Mouse (Mus musculus) layer of hippocampus, adult 11-12 months (tissue): Measurements from ENCODE around the gene Tac1.
"Not testable (repeated sequence)": the region's sequence is repeated elsewhere in the genome, so short reads cannot be mapped to it uniquely, and the experiment has no call there.

ENCODE experiments used
- DNase-seq: peaks from one replicate; pipeline ENCODE4 v3.0.0; 2022; ENCODE audit warnings: low spot score

The Tac1 gene

DNA sequence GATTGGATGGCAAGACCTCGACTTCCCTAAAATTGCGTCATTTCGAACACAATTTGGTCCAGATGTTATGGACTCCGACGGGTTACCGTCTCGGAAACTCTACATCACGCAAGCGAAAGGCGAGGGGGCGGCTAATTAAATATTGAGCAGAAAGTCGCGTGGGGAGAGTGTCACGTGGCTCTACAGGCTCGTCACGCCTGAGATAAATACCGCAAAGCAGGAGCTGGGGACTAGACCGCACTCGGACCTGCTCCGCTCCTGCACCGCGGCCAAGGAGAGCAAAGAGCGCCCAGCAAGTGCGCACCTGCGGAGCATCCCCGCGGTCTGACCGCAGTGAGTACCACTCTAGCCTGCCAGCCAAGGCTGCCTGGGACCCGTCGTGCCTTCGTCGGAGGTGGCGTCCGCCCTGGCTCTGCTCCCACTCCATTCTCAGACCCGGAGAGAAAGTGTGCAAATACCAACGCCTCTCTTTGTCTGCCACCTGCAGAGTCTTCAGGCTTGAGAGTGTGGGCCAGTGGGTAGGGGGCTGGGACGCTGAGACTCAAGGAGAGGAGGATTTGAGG lies at the start of gene Tac1:
Gene Tac1 (plus strand): TSS at position 51 of the 563 bp plus-strand sequence.
- no peak for DNase-seq

DNA sequence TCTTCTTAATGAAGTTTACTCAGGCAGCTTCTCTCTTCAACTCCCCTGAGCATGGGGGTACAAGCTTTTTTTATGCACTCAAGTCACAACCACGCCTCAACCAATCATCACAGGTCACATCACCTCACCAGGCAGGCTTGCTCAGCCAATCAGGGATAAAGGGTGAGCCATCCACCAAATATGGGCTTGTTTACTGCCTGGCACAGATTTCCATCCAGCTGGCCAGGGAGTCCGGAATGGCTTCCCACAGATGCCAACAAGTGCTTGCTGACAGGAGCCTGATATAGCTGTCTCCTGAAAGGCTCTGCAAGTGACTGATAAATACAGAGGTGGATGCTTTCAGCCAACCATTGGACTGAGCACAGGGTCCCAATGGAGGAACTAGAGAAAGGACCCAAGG lies 11.2 kb upstream of the Tac1 start:
- DNase-seq: not testable (repeated sequence)

DNA sequence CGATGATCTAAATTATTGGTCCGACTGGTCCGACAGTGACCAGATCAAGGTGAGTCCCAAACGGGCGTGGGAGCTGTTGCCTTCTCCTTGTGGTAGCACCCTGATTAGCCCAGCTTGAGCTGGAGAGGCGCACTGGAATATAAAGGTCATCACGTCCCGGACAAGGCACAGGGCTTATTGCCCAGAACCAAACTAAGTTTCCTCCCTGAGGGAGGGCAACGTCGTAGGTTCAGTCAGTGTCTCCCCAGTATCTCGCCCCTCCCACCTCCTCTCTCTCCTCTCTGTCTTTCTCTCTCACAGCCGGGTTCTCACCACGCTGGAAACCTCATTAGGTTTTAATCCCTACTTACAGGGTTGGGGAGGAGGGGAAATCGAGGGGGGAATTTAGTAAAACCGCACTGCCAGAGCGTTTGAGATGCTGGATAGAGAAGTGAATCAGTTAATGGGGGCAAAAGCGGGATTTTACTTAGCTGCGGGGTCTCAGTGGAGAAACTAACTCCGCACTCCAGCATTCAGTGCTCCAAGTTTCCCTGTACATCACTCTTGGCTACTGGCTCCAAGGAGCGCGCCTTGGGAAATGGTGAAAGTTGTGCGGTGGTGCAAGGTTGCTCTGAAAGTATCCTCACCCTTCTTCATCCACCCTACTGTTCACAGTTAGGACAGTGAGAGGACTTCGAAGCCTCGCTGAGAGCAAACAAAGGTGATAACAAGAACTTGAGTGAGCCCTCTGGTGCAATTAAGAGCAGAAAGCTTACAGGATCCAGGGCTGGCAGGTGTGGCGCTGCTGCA lies 1.2 kb downstream of the Tac1 start:
- DNase-seq: no peak

DNA sequence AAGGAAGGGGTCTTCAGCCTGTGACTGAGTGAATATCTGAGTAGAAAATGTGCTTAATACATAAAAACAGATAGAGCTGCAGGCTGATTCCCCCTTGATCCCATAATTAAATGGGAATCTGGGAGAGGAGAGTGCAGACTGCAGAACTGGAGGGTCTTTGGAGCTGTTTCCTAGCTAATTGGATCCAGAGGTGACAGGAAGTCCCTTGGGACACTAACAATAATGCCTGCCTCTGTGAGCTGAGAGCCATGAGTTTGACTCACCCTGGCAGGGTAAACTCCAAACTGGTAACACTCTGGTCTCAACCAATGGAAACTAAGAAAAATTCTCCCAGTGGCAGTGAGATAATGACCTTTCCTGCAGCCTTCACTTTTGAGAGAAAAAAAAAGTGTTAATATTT lies 3.5 kb downstream of the Tac1 start:
- DNase-seq: no peak

DNA sequence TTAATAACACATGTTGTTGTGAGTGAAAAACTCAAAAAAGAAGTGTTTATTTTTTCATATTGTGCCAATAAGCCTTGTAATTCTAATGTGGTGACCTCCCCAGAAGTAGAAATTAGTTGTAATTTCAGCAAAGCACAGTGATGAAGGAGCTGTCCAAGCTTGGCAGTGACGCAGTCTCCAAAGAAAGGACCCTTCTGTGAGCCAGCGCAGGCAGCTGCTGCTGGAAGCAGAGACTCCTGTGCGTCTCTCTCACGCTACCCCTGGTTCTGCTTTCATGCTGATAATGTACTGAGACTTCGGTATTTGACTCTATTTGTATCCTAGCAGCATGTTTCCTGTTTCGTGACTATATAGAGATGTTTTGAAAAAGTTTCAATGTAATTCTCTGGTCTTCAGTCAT lies 7.8 kb downstream of the Tac1 start:
- no peak for DNase-seq

DNA sequence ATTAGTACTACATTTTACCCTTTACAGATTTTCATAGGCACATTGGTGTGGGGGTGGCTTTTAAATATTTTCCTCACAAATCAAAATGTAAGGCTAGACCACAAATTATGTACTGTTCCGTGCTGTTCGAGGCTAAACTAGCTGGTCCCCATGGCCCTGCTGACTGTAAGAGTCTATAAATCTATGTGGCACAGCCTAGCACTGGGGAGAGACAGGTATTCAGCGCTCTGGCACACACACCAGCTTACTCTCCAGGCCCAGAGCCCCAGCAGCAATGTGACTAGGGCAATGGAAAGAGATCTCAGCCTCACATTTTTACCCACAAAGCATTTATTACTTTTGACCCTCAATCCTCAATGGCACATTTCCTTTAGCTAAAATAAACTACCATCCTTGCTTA lies 9.9 kb downstream of the Tac1 start:
- no peak for DNase-seq

DNA sequence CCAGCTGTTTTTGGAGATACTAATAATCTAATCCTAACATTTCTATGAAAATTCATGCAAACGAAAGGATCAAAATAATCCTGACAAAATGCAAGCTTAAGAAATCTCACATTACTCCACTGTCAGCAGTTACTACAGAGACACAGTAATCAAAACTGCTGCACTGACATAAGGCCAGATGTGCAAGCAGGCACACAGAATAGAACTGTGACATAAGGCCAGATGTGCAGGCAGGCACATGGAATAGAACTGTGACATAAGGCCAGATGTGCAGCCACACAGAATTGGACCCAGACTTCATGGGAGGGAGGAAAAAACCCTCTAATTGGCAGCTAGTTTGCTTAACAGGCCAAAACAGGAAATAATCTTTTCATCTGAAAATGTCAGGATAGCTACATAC lies 16.5 kb downstream of the Tac1 start:
- DNase-seq: no peak

DNA sequence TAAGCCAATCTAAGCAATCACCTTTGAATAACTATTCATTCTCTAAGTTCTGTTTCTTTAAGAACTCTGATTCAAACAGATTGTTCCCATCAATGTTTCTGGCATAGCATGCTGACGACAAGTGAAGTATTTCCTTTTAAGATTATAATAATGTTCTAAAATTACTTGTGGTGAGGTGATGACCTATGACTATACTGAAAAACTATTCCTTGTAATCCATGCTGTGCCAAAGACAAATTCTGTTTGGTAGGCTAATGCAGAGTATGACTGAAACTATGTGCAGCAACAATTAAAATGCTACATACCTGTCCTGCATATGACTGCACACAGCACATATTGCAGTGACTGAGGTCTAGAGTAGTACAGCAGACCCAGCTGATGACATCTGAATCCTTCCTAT lies 23.4 kb downstream of the Tac1 start:
- no peak for DNase-seq

DNA sequence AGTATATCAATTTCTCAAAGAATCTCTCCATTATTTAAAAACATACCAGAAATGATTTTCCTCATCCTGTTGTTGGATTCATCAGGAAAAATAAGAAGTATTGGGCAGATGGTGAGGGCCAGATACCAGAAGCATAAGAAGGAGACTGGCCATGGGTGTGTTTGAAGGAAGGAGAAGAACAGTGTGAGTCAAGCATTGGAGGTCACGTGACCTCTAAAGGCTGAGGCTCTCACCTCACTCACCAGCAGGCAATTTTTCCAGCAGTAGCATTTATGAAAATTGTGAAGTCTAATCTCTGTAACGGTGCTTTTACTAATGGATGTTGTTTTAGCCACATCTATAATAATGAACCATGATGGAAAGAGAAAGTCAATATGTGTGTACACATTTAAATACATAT lies 39.8 kb downstream of the Tac1 start:
- no peak for DNase-seq

DNA sequence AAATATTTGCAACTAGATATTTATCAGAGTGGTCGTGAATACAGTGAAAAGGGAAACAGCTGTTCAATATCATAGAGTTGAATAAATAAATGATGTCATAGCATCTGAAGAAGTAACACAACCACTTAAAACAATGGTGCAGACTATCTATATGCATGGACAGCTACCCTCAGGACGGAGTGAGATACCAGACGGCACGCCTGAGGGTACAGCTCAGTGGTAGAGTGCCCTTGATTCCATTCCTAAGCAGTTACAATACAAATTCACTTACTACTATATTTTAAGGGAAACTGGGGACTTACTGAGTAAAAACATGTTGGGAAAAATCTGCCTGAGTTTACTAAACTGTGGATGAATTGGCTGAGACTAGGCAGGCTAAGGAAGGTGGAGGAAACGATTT lies 43.7 kb downstream of the Tac1 start:
- no peak for DNase-seq

DNA sequence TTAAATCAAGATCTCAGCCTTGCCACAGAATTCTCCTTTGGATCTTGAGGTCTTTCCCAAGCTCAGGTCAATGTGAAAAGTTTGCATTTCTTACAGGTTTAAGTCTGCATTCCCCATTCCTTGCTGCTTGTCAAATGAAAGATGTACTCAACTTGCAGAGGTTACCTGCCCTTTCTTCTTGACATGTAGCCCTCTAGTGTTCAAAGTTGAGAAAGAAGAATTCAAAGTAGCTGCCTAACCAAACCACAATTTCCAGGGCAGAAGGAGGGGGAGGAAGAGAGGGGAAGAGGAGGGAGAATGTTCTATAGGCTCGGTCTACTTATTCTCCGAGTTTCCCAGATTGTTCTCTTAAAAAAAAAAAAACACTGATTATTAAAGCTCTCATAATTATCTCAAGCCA lies 45.5 kb downstream of the Tac1 start:
- no peak for DNase-seq

DNA sequence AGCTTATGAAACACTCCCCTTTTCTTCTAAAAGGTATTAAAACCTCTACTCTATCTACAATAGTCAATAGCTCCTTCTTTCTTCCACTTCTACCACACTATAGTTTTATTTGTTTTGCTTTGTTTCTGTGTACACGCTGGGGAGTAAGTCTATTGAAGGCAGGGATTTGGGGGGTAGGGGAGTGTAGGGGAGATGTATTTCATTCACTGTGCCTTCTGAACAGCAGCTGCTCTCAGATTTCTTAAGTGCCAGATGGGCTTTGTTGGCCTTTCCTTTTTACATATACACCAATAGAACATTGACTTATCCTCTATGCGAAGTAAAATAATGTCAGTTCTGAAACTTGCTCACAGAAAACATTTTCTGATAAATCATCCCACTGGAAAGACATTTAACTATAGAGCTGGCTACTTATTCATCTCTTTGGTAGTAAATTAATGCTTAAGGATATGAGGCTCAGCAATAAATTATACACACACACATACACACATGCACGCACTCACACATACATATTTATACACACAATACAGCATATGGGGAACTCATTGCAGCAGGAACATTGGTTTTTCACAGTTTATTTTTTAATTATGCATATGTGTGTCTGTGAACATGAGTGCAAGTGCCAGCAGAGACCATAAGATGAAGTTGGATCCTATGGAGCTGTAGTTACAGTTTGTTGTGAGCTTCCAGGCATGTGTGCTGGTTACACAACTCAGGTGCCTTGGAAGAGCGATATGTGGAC lies 46.8 kb downstream of the Tac1 start:
- no peak for DNase-seq

DNA sequence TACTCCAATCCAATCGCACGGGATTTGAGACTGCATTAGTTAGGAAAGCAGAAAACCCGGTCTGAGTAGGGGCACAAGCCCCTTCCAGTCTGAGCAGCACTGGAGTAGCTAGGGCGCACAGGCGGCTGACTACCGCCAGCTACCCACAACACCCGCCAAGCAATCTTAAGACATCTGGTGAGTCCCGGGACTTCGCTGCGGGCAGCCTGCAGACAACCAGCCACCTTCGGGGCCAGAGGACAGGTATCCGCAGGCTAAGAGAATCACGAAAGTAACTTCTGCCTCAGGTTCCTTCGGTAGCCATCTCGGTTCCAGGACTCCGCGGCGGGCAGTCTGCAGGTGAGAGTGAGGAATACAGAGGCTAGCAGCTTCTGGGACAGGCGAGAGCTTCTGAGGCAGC lies 59.0 kb downstream of the Tac1 start:
- not testable (repeated sequence) for DNase-seq
